Mouse (Mus musculus) stomach, embryonic 14.5 days (tissue): ENCODE data around the gene Gm5416. TPM values are rescaled to one million over a fixed set of nuclear protein-coding genes. Genes with fewer than 3 reads are reported as not detected.
"Not testable (repeated sequence)": the region's sequence is repeated elsewhere in the genome, so short reads cannot be mapped to it uniquely, and the experiment has no call there.

Experiments
- ATAC-seq: fragments of 200-750 bp; cut with Nextera tagmentation; 2 replicates; pipeline ENCODE4 v1.8.0; 2017; ENCODE audit warnings: low read depth, moderate TSS enrichment; ENCODE audit not compliant: insufficient number of reproducible peaks, insufficient read depth, low FRiP score
- H3K27ac ChIP-seq: fragments of 300-500 bp; sonication (generic); 2 replicates; pipeline ENCODE4 v1.5.1; 2014; ENCODE audit warnings: mild to moderate bottlenecking, low read length, moderate library complexity, mixed read lengths
- H3K27me3 ChIP-seq: fragments of 300-500 bp; sonication (generic); 2 replicates; pipeline ENCODE4 v1.6.1; 2014; ENCODE audit warnings: low read length, control low read depth, mixed read lengths; ENCODE audit not compliant: control insufficient read depth, insufficient read depth
- H3K36me3 ChIP-seq: fragments of 300-500 bp; sonication (generic); 2 replicates; pipeline ENCODE4 v1.6.1; 2014; ENCODE audit warnings: mild to moderate bottlenecking, control low read depth, low read length, moderate library complexity, mixed read lengths; ENCODE audit not compliant: control insufficient read depth, insufficient read depth
- H3K4me1 ChIP-seq: fragments of 300-500 bp; sonication (generic); 2 replicates; pipeline ENCODE4 v1.6.1; 2014; ENCODE audit warnings: low read length, control low read depth, mixed read lengths; ENCODE audit not compliant: control insufficient read depth, insufficient read depth
- H3K4me2 ChIP-seq: fragments of 300-500 bp; sonication (generic); replicated peaks from 2 replicates; pipeline ENCODE4 v1.6.1; 2014; ENCODE audit warnings: low read depth, low read length, control low read depth
- H3K4me3 ChIP-seq: fragments of 300-500 bp; sonication (generic); 2 replicates; pipeline ENCODE4 v1.5.1; 2014; ENCODE audit warnings: low read depth, low read length, control low read depth
- H3K9ac ChIP-seq: fragments of 300-500 bp; sonication (generic); replicated peaks from 2 replicates; pipeline ENCODE4 v1.6.1; 2014; ENCODE audit warnings: low read depth, mild to moderate bottlenecking, control low read depth, low read length, moderate library complexity, mixed read lengths
- H3K9me3 ChIP-seq: fragments of 300-500 bp; sonication (generic); 2 replicates; pipeline ENCODE4 v1.6.1; 2016; ENCODE audit warnings: low read depth, low read length, control low read depth; ENCODE audit not compliant: control insufficient read depth
- polyA plus RNA-seq: library from polyadenylated mRNA; unstranded; fragments of >200 nt; fragmentation: Nextera tagmentation; extraction: Ambion mirVana; gene quantifications from 2 replicates; pipeline ENCODE4 v1.2.1, GENCODE M21; 2014

The Gm5416 gene
- polyA plus RNA-seq, 1 experiment from 2014 or later, result not detected

- H3K4me3 ChIP-seq, H3K27me3 ChIP-seq, ATAC-seq, H3K4me1 ChIP-seq, H3K27ac ChIP-seq, H3K9ac ChIP-seq, H3K9me3 ChIP-seq, H3K4me2 ChIP-seq, H3K36me3 ChIP-seq: not testable (repeated sequence)
These were observed 50.4 kb downstream of the Gm5416 start for GRCm38 (mm10) chr16:36260585-36260984.

Other genes starting within 250 kb of the Gm5416 start
- 44.1 and 44.5 TPM in 2 replicates for gene Kpna1, start 231.7 kb upstream of the Gm5416 start, polyA plus RNA-seq
- gene Wdr5b, start 169.2 kb upstream of the Gm5416 start, polyA plus RNA-seq, result 10.4 and 11.9 TPM in 2 replicates
- 395 and 400 TPM in 2 replicates for gene Fam162a, start 138.8 kb upstream of the Gm5416 start, polyA plus RNA-seq
- 71.0 and 85.7 TPM in 2 replicates for gene Ccdc58, start 138.7 kb upstream of the Gm5416 start, polyA plus RNA-seq
- 0.25 TPM in 2 replicates for gene Csta1, start 79.2 kb upstream of the Gm5416 start, polyA plus RNA-seq
- 2.7 and 3.6 TPM in 2 replicates for gene Stfa2l1, start 53.6 kb upstream of the Gm5416 start, polyA plus RNA-seq
- gene Gm5483, start 26.2 kb upstream of the Gm5416 start, polyA plus RNA-seq, result 6.7 and 12.1 TPM in 2 replicates
- gene 2010005H15Rik, start 11.1 kb downstream of the Gm5416 start, polyA plus RNA-seq, result not detected in 2 replicates
- 15.1 and 16.5 TPM in 2 replicates for gene Stfa1, start 66.5 kb downstream of the Gm5416 start, polyA plus RNA-seq
- not detected in 2 replicates for gene BC117090, start 123.9 kb downstream of the Gm5416 start, polyA plus RNA-seq
- gene BC100530, start 157.3 kb downstream of the Gm5416 start, polyA plus RNA-seq, result 10.4 and 14.5 TPM in 2 replicates
- 0.61 and 2.1 TPM in 2 replicates for gene Stfa2, start 198.1 kb downstream of the Gm5416 start, polyA plus RNA-seq
- 3.5 and 3.6 TPM in 2 replicates for gene Stfa3, start 245.0 kb downstream of the Gm5416 start, polyA plus RNA-seq